Mouse (Mus musculus) left cerebral cortex, postnatal 4 days (tissue): ENCODE data around the gene Pcbp1. TPM values are rescaled to one million over a fixed set of nuclear protein-coding genes. Genes with fewer than 3 reads are reported as not detected.
A peak's percentile ranks its signal among the peaks of the same experiment; 100 is the strongest.
"Not testable (repeated sequence)": the region's sequence is repeated elsewhere in the genome, so short reads cannot be mapped to it uniquely, and the experiment has no call there.

Experiments used
- DNase-seq: peaks from one replicate; pipeline ENCODE4 v3.0.0-alpha.2; 2022
- intact Hi-C: fragments of 180-260 bp; cut with DNase I; formaldehyde crosslinking; loops from one replicate; pipeline ENCODE4 v1.15.1; 2025
- total RNA-seq, 2 experiments: library from RNA; stranded (reverse); gene quantifications; 2 replicates each; pipeline ENCODE4 v1.2.3; 2021

Gene Pcbp1
- 100 to 1,000 TPM; 206 to 208 TPM for total RNA-seq

GRCm38 (mm10) chr6:86526032-86526960 lies at the start of gene Pcbp1:
Gene Pcbp1, minus strand, starts transcription at chr6:86526321.
- intact Hi-C loops: no loop called here
- peak; percentile 99 for DNase-seq

- intact Hi-C loops: no loop called here
- no peak for DNase-seq
Observed at GRCm38 (mm10) chr6:86574495-86574894, 48.4 kb upstream of the Pcbp1 start.

GRCm38 (mm10) chr6:86570830-86571229 lies 44.7 kb upstream of the Pcbp1 start:
- intact Hi-C loops: no loop called here
- DNase-seq: no peak

- intact Hi-C loops: no loop called here
- peak; percentile 77 for DNase-seq
Observed at GRCm38 (mm10) chr6:86569461-86569820, 43.3 kb upstream of the Pcbp1 start.

DNA sequence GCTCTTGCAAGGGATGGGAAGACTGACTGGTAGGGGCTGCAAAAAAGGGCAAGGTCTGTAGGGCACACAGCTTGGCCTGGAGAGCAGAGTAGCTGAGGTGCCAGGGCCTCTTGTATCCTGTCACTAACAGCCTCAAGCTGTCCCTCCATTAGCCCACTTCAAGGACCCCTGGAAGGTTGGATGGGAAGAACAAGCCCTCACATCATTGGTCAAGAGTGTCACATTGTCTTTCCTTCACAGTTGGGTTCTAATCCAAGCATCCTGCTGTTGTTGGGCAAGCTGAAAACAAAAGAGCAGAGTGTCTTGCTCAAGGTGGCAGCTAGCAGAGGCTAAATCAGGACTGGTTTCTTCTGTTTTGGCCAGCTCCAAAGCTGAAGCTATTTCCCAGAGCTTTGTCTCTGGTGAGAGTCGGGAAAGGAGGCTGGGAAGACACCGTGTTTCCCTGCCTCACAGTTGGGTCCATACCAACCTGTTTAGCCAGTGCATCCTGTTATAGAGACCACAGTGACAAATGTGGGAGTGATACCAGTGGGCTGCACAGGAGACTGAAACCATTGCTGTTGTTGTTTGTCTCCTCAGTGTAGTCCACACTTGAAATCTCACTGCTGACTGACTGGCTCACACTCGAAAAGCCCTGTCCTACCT lies 42.8 kb upstream of the Pcbp1 start:
- DNase-seq: no peak
- intact Hi-C loops: no loop called here

- DNase-seq: no peak
- intact Hi-C loops: no loop called here
Observed at GRCm38 (mm10) chr6:86565782-86566181, 39.7 kb upstream of the Pcbp1 start.

- DNase-seq, intact Hi-C loops: not testable (repeated sequence)
Observed at GRCm38 (mm10) chr6:86557182-86557581, 31.1 kb upstream of the Pcbp1 start.

DNA sequence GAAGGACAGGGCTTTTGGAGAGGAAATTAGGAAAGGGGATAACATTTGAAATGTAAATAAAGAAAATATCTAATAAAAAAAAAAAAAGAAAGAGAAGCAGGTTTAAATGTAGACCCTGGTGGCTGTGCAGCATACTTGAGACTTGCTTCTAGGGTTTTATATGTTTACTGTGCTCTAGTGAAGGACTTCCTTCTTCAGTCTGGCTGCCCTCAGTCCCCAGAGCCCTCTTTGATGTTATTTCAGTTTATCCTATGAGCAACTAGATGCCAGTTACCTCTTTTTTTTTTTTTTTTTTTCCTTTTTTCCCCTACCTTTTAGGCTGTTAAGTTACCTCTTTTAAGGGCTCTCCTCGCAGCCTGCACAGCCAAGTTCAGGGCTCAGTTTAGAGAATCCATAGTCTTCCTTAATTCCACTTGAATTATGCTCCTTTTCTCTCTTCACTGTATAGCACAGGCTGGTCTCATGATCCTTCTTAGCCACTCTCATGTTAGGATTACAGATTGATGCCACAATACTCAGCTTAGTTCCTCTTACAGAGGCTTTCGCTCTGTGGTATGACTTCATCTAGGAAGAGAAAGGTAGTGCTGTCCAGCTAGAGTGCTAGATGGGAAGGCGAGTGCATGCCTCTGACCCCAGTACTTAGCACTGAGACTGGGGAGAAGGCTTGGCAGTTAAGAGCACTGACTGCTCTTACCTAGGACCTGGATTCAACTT lies 30.4 kb upstream of the Pcbp1 start:
- intact Hi-C loops: no loop called here
- no peak for DNase-seq

DNA sequence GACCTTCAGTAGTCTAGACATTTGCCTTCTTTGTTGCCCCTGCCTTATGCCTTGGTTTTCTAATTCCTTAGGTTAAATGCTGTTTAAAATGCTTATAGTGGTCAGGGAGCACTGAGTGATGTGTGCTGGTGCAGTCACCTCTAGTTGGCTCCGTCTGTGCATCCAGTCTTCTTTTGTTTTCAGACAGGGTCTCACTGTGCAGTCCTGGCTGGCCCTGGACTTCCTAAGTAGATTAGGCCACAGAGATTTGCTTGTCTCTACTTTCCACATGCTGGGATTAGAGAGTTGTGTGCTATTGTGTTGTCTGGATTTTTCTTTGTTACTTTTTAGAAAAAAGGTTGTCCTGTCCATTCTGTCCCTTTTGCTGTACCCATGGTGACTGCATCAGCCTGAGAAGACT lies 24.5 kb upstream of the Pcbp1 start:
- DNase-seq: no peak
- intact Hi-C loops: no loop called here

- intact Hi-C loops: no loop called here
- no peak for DNase-seq
Observed at GRCm38 (mm10) chr6:86547880-86548367, 21.8 kb upstream of the Pcbp1 start.

GRCm38 (mm10) chr6:86547228-86547755 lies 21.2 kb upstream of the Pcbp1 start:
- intact Hi-C loops: no loop called here
- DNase-seq: no peak

DNA sequence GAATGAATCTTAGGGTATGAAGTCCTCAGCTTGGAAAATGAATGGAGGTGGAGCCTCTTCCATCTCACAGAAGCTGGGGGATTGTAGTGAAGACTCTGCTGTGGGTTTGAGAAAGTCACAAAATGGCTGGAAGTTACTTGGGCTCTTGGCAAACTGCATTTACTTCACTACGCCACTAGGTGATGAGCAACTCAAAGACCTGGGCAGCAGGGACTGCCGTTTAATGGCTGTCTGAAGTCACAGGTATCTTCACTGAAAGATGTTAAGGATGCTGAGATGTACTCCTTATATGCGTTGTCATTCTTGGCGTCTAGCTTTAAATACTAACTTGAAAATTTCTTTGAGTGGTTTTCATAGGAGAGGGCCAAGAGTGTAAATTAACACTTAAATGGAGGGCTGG lies 19.1 kb upstream of the Pcbp1 start:
- peak; percentile 20 for DNase-seq
- intact Hi-C loops: no loop called here

DNA sequence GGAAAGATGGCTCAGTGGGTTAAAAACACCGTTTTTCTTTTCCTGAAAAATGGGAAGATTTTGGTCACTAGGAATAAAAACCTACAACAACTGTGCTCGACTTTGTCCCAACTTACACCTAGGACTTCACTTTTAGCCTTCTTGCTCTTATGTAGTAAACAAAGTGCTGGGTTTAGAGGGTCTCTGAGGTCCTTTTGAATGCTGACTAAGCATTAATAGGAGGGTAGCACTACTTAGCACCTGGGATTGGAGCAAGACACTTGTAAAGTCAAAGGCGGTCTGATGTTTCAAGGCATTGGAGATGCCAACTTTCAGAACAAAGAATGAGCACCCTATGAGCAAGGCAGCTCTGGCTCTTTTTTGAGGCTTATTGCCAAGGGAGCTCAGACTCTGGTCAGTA lies 17.7 kb upstream of the Pcbp1 start:
- no peak for DNase-seq
- intact Hi-C loops: loop anchor here (5.0 kb wide), 1 partner anchor 128 kb away; no protein-coding TSS in a partner anchor

GRCm38 (mm10) chr6:86543060-86543459 lies 16.9 kb upstream of the Pcbp1 start:
- DNase-seq: no peak
- intact Hi-C loops: loop anchor here (5.0 kb wide), 1 partner anchor 129 kb away; no protein-coding TSS in a partner anchor

DNA sequence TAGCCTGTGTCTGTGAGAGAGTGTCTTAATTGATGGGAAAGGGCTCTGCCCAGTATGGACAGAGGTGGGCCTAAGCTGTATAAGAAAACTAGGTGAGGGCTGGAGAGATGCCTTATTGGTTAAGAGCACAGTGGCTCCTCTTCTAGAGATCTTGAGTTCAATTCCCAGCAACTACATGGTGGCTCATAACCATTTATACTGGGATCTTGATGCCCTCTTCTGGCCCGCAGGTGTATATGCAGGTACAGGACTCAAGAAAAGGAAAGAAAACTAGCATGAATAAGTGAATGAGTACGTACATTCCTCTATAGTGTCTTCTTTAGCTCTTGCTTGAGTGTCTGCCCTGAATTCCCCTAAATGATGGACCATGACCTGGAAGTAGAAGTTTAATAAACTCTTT lies 15.5 kb upstream of the Pcbp1 start:
- DNase-seq: no peak
- intact Hi-C loops: loop anchor here (5.0 kb wide), 1 partner anchor 131 kb away; no protein-coding TSS in a partner anchor

GRCm38 (mm10) chr6:86528451-86528785 lies 2.3 kb upstream of the Pcbp1 start:
- intact Hi-C loops: no loop called here

DNA sequence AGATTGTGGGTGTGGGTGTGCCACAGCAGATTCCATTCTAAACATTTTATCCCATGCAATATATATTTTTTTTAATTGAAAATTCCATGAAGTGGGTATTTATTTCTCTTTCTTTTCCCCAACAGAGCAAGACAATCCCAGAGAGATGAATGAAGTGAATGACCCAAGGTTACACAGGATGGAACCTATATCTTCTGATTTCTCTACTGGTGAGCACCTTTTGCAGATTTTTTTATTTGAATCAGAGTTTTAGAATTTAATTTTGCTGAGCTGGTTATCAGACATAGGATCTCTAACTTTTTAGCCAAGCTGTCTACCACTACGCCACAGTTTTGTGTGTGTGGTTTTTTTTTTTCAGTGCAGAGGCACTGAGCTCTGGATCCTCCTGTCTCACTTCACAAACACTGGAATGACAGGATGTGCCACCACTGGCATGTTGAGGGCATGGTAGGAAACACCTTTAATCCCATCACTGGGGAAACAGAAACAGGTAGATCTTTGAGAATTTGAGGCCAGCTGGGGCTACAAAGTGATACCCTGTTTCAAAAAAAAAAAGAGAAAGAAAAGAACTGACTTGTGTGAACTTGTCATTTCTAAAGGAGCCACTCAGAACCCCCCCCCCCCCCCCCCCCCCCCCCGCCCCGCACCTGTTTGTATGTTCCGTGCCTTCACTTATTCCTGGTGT lies 1.8 kb upstream of the Pcbp1 start:
- intact Hi-C loops: no loop called here
- no peak for DNase-seq

More at GRCm38 (mm10) chr6:86528451-86528785, 2.3 kb upstream of the Pcbp1 start:
- no peak for DNase-seq

- peak; percentile 85 for DNase-seq
Observed at GRCm38 (mm10) chr6:86526961-86527740, 1.0 kb upstream of the Pcbp1 start.

GRCm38 (mm10) chr6:86525646-86526031 lies 482 bp downstream of the Pcbp1 start:
- intact Hi-C loops: no loop called here
- DNase-seq: no peak

More at GRCm38 (mm10) chr6:86526961-86527740, 1.0 kb upstream of the Pcbp1 start:
- intact Hi-C loops: no loop called here
